Mouse (Mus musculus) left cerebral cortex, adult 9 months (tissue): ENCODE measurements around the gene Ccdc30.
A peak's percentile ranks its signal among the peaks of the same experiment; 100 is the strongest.
"Not testable (repeated sequence)": the region's sequence is repeated elsewhere in the genome, so short reads cannot be mapped to it uniquely, and the experiment has no call there.

Experiments used
- DNase-seq, 2 experiments: peaks; one replicate each; pipeline ENCODE4 v3.0.0; 2022; ENCODE audit warnings: low spot score in 2 of 2

Ccdc30 gene

GRCm38 (mm10) chr4:119313756-119314155, 101.6 kb downstream of the Ccdc30 start:
- no peak for DNase-seq

GRCm38 (mm10) chr4:119305418-119305817, 109.9 kb downstream of the Ccdc30 start:
- DNase-seq: no peak

- DNase-seq: no peak
Measured at GRCm38 (mm10) chr4:119303291-119303690, 112.0 kb downstream of the Ccdc30 start.

DNA sequence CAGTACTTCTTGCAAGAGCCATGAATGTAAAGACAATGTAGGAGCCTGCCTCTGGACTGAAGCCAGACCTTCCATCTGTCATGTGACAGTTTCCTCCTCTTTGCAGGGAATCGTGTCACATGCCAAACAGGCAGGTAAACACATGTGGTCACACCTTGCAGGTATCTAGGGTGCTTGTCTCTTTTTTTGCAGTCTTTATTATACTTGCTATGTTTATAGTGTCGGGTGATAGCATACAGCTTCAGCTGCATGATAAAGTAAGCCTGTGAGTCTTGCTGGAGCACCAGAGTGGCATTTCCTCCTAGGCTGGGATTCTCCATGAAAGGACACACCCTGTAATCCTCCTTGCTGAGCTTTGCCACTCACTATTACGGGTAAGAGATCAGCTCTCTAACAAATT, 113.5 kb downstream of the Ccdc30 start:
- no peak for DNase-seq

DNA sequence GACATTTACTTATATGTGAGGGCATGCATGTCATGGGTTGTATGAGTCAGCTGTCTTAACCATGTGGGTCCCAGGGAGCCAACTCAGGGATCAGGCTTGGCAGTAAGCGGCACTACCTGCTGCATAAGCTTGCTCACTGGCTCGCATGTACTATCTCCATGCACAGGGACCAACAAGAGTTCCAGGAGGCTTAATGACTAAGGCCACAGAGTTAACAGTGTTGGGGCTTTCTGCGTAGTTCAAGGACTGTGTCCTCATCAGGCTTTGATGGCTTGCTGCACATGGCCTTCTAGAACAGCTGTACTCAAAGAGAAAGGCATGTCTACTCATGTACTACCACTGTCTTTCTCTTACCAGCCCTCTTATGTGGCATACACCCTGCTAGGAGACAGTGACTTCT, 114.6 kb downstream of the Ccdc30 start:
- DNase-seq: no peak

GRCm38 (mm10) chr4:119297361-119297760, 118.0 kb downstream of the Ccdc30 start:
- no peak for DNase-seq

DNA sequence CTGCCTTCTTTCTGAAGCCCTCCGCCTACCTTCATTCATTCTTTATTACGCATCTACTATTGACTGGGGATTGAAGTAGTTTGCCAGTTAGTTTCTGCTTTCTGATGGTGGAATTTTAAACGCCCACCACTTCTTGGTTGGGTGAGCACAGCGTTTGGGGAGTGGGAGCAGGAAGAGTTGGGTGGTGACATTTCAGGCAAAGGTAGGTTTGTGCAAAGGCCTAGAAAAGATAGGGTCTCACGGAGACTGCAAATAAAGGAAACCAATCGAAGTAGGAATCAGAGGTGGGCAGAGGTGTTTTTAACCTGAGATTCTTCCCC, 120.2 kb downstream of the Ccdc30 start:
- no peak for DNase-seq

DNA sequence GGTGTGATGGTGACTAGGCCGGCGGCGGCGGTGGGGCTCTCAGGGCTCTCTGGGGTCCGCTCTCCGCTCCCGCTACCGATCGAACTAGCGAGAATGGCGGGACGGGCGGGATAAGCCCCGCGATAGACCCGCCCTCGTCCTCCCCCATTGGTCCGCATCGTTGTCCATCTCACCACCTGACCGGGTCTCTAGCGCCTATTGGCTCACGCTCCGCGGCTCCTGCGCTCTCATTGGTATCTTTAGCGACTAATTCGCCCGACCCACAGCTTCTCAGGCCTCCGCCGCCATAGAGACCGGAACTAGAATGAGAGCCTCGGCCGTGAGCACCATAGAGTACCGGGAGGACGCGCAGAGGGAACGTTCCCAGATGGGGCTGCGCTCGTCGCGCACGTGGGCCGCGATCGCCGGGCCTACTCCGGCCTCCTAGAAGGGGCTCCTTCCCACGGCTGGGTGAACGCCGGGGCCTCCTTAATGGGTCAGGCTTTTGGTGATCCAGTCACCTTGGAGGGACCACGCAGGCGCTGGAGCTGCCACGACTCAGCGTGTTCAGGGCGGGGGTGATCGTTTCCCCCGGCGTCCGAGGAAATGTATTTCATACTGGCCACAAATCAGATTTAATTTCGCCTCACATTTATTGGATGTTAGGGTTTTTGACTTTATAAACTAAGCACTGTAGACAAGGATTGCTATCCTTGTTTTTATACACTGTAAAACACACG, 120.7 kb downstream of the Ccdc30 start, which contains the start of gene Ybx1:
TSS of gene Ybx1 (minus strand) at position 190 of the 719 bp plus-strand sequence.
- DNase-seq: peak; percentile 99 to 100

GRCm38 (mm10) chr4:119293574-119294258, 121.6 kb downstream of the Ccdc30 start:
- DNase-seq: peak in 1 of 2 experiments; percentile 17

DNA sequence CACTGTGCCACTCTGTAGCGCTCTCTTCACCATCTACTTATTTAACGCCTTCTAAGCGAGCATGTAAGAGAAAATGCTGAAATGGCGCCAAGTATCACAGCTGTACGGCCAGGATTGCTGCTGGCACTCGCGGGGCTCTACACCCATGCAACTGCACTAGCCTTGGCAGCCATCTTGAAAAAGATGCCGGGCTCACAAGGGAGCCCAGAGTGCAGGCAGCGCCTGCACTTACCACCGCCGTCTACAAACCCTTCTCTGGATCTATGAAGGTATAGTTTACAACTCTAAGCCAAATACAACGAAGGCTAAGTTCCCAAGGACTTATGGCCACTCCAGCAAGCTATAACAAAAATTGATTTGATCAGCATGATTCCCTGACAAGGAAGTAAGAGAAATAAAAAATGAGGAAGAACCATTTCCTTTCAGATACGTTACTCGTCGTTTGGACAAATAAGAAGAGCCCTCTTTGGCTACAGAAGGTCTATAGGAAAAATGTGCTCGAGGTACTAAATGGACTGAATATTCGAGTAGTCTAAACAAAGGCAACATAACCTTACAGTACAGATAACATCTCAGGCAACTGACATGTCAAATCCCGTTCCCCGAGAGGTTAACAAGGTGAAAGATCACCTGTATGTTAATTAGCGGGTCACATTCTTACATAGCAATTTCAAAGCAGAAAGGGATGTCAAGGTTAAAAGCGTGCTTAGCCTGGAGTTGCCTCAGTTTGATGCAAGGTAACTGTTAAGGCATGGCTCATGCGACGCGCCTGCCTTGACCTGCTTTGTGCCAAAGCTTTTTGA, 122.3 kb downstream of the Ccdc30 start:
- DNase-seq: peak in 1 of 2 experiments; percentile 58

- DNase-seq: no peak
Measured at GRCm38 (mm10) chr4:119291921-119292320, 123.4 kb downstream of the Ccdc30 start.

- no peak for DNase-seq
Measured at GRCm38 (mm10) chr4:119285336-119285735, 130.0 kb downstream of the Ccdc30 start.

DNA sequence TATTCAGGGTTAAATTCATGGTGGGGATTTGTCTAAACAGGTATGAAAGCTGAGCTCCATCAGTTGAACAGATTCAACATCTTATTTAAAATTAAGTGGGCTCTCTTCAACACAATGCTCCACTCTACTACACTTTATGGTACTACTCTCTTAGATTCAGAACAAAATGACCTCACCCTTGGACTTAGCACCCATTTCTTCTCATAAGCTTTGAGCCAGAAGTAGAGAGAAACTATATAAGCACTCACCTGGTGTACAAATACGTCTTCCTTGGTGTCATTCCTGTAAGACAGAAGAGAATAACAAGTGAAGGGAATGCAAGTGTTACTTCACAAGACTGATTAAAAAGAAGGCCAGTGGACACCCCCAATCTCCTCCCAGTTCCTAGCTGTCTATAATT, 130.5 kb downstream of the Ccdc30 start:
- no peak for DNase-seq

DNA sequence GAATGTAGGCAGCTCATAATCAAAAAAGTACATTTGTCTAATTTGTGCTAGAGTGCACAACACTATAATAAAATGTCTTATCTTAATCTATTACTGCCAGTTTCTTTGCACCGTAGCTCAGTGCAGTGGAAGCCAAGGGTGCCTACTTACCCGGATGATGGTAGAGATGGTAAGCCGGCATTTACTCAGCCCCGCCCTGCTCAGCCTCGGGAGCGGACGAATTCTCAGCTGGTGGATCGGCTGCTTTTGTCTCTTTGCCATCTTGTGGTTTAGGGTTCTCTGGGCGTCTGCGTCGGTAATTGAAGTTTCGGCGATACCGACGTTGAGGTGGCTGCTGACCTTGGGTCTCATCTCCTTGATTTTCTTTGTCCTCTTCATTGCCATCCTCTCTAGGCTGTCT, 136.5 kb downstream of the Ccdc30 start:
- not testable (repeated sequence) for DNase-seq

DNA sequence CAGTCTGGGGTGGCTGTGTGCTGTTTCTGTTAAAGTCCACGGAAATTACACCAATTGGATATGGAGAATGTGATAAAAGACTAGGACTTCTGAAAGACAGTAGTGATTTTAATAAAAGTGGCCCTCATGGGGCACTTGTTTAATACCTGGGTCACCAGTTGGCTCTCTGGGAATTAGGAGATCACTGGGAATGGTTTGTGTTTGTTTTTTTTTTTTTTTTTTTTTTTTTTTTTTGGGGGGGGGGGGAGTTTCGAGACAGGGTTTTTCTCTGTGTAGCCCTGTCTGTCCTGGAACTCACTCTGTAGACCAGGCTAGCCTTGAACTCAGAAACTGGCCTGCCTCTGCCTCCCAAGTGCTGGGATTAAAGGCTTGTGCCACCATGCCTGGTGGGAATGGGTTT, 139.6 kb downstream of the Ccdc30 start:
- DNase-seq: no peak

DNA sequence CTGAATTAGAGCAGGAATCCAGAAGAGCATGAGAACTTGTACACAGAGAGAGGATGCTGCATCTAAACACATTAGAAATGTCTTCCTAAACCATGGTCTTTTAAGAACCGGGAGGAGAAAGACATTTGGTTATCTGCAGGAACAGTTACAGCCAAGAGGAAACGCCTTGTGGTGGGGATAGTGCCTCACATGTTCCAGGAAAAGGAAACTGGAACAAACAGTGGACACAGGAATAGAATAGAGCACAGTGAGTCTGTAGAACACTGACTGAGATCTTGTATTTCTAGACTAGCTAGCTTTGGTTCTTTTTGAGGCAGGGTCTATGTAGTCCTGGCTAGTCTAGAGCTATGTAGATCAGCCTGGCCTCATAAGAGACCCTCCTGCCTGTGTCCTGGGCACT, 140.1 kb downstream of the Ccdc30 start:
- DNase-seq: no peak

- DNase-seq: no peak
Measured at GRCm38 (mm10) chr4:119274627-119275026, 140.7 kb downstream of the Ccdc30 start.
